ENCODE assay signal across 17 mouse cellular contexts in genomic region chr9:95653363-95653762, GRCm38 (mm10). TPM values are rescaled to one million over a fixed set of nuclear protein-coding genes. Genes with fewer than 3 reads are reported as not detected.
DNase-seq lines count a peak whose midpoint lies in the region; ATAC-seq and TF ChIP-seq lines count a peak whose summit lies in the region.
"Had no signal": no experiment of that assay in that cellular context is flagged by ENCODE, and none has a peak within 500 bp of the region (broad histone marks: within the 10 kb centered on the region; RNA-seq: fewer than 3 reads in every experiment).

No protein-coding gene starts in this region.

- no peak for TF ChIP-seq EP300 in heart, postnatal 0 days (IDR thresholded peaks at IDR 0.05; ENCODE audit: low read depth)
- TF ChIP-seq EP300 in stomach, postnatal 0 days (optimal IDR thresholded peaks at IDR 0.05), result no peak

- 90% methylated on average over 6 of the region's 6 CpGs for WGBS in kidney, embryonic 15.5 days
- 48% methylated on average over 6 of the region's 6 CpGs for WGBS in heart, postnatal 0 days
- 65% methylated on average over 6 of the region's 6 CpGs for WGBS in stomach, postnatal 0 days

- no peak for TF ChIP-seq CTCF in heart, postnatal 0 days (IDR thresholded peaks at IDR 0.05; ENCODE audit: low read depth)
- no peak for TF ChIP-seq CTCF in stomach, postnatal 0 days (IDR thresholded peaks at IDR 0.05; ENCODE audit: low read depth)

- H3K4me3 ChIP-seq in kidney, embryonic 15.5 days (replicated peaks), result no peak overlapping the region
- H3K4me3 ChIP-seq in heart, postnatal 0 days (ENCODE audit: low read depth, low read length), result no peak overlapping the region
- H3K4me3 ChIP-seq in stomach, postnatal 0 days (ENCODE audit: low read depth, low read length), result no peak overlapping the region
- H3K4me3 ChIP-seq: hindbrain, embryonic 10.5 days; left cerebral cortex, adult 2 months; midbrain, embryonic 10.5 days; stomach, embryonic 15.5 days had no signal

- no peaks in the 10 kb centered on the region for H3K9me3 ChIP-seq in kidney, embryonic 15.5 days (replicated peaks)
- H3K9me3 ChIP-seq in heart, postnatal 0 days (replicated peaks; ENCODE audit: control insufficient read depth, low read length), result 0 out of 2 replicates have a peak, but pooled peaks cover 6% of the 10 kb centered on the region
- no peaks in the 10 kb centered on the region for H3K9me3 ChIP-seq in stomach, postnatal 0 days (ENCODE audit: control insufficient read depth, low read length)
- H3K9me3 ChIP-seq: stomach, embryonic 15.5 days had no signal

- ATAC-seq in kidney, embryonic 15.5 days (replicated peaks; ENCODE audit: low FRiP score), result no peak
- ATAC-seq in heart, postnatal 0 days (ENCODE audit: insufficient read depth, low read depth), result peak; percentile 70
- ATAC-seq in stomach, postnatal 0 days (ENCODE audit: low FRiP score, low TSS enrichment), result peak; percentile 40; the same call in 1 of the 2 replicates

- peak; percentile 37 to 47 for DNase-seq in cerebellum, postnatal 10 days
- DNase-seq in cerebellum, adult 9-10 months, result no peak
- peak; percentile 44 for DNase-seq in kidney, adult 18-20 months
- DNase-seq in heart, postnatal 0 days (ENCODE audit: low spot score), result peak; percentile 25
- DNase-seq in stomach, postnatal 0 days (ENCODE audit: low spot score), result no peak
- no peak for DNase-seq in thymus, adult 18-20 months
- DNase-seq in neural tube, embryonic 10.5 days (ENCODE audit: extremely low spot score, low spot score), result no peak
- DNase-seq: cerebellum, postnatal 36 days; lung, postnatal 14 days; right cerebral cortex, adult 18-20 months had no signal

- no peaks in the 10 kb centered on the region for H3K36me3 ChIP-seq in kidney, embryonic 15.5 days
- H3K36me3 ChIP-seq in heart, postnatal 0 days (replicated peaks; ENCODE audit: control insufficient read depth, insufficient read depth, low read length), result no peaks in the 10 kb centered on the region
- H3K36me3 ChIP-seq in stomach, postnatal 0 days (ENCODE audit: control insufficient read depth, insufficient read depth, low read length), result no peaks in the 10 kb centered on the region
- H3K36me3 ChIP-seq: hindbrain, embryonic 10.5 days; midbrain, embryonic 10.5 days; stomach, embryonic 15.5 days had no signal

- H3K27me3 ChIP-seq in kidney, embryonic 15.5 days, result no peaks in the 10 kb centered on the region
- H3K27me3 ChIP-seq in heart, postnatal 0 days (ENCODE audit: control insufficient read depth, insufficient read depth, low read length), result no peaks in the 10 kb centered on the region
- no peaks in the 10 kb centered on the region for H3K27me3 ChIP-seq in stomach, postnatal 0 days (ENCODE audit: control insufficient read depth, insufficient read depth, low read length)
- H3K27me3 ChIP-seq: stomach, embryonic 15.5 days had no signal

- H3K4me1 ChIP-seq in kidney, embryonic 15.5 days, result no peaks in the 10 kb centered on the region
- H3K4me1 ChIP-seq in heart, postnatal 0 days (ENCODE audit: control insufficient read depth, insufficient read depth), result 0 out of 2 replicates have a peak, but pooled peaks cover 3% of the 10 kb centered on the region
- no peaks in the 10 kb centered on the region for H3K4me1 ChIP-seq in stomach, postnatal 0 days (replicated peaks; ENCODE audit: control insufficient read depth, insufficient read depth)
- H3K4me1 ChIP-seq: midbrain, embryonic 10.5 days; stomach, embryonic 15.5 days had no signal

- no peak overlapping the region for H3K27ac ChIP-seq in kidney, embryonic 15.5 days
- peak overlapping the region; percentile 39 for H3K27ac ChIP-seq in heart, postnatal 0 days (ENCODE audit: low read depth)
- no peak overlapping the region; the same call in 1 of the 2 replicates for H3K27ac ChIP-seq in stomach, postnatal 0 days (replicated peaks)
- H3K27ac ChIP-seq: hindbrain, embryonic 10.5 days; left cerebral cortex, adult 2 months; liver, embryonic 14.5 days; midbrain, embryonic 10.5 days; stomach, embryonic 15.5 days had no signal

- no peak overlapping the region for H3K9ac ChIP-seq in kidney, embryonic 15.5 days
- H3K9ac ChIP-seq in heart, postnatal 0 days (replicated peaks; ENCODE audit: low read depth, low read length), result no peak overlapping the region
- H3K9ac ChIP-seq in stomach, postnatal 0 days (ENCODE audit: low read length), result no peak overlapping the region
- H3K9ac ChIP-seq: liver, embryonic 14.5 days; stomach, embryonic 15.5 days had no signal

- no peak overlapping the region for H3K4me2 ChIP-seq in kidney, embryonic 15.5 days
- no peak overlapping the region for H3K4me2 ChIP-seq in heart, postnatal 0 days (ENCODE audit: low read depth, low read length)
- no peak overlapping the region for H3K4me2 ChIP-seq in stomach, postnatal 0 days (replicated peaks; ENCODE audit: low read depth)
- H3K4me2 ChIP-seq: stomach, embryonic 15.5 days had no signal

RNA-seq across cellular contexts. Expression of gene Pcolce2, which starts 16.0 kb away (rescaled TPM):
- polyA plus RNA-seq in kidney, embryonic 15.5 days (2015; fragmentation: Nextera tagmentation; extraction: Ambion mirVana), result 1.2 and 3.1 TPM in 2 replicates
- 0.58 and 3.4 TPM in 2 replicates for total RNA-seq in heart, postnatal 0 days (2014; rRNA removed; ENCODE audit: low replicate concordance)
- polyA plus RNA-seq in heart, postnatal 0 days (2015; fragmentation: Nextera tagmentation; extraction: Ambion mirVana), result 2.6 TPM in 2 replicates
- 0.18 and 0.21 TPM in 2 replicates for polyA plus RNA-seq in stomach, postnatal 0 days (2015; fragmentation: Nextera tagmentation; extraction: Ambion mirVana)
- total RNA-seq: monocyte, adult 5-6 weeks had no signal

Comparison
In these comparisons a context has a peak if more than half of its experiments do, and no peak if none do; other contexts are left out.
1. DNase-seq: peak in cerebellum, postnatal 10 days (2 of 2), kidney, adult 18-20 months (single experiment) and heart, postnatal 0 days (single experiment); none in cerebellum, adult 9-10 months (single experiment), stomach, postnatal 0 days (single experiment), thymus, adult 18-20 months (0 of 2) and neural tube, embryonic 10.5 days (single experiment).